Mouse (Mus musculus) left cerebral cortex, postnatal 25 days (tissue): ENCODE measurements around the gene Alox12b. TPM values are rescaled to one million over a fixed set of nuclear protein-coding genes. Genes with fewer than 3 reads are reported as not detected.

Experiments
- DNase-seq, 2 experiments: peaks; one replicate each; pipeline ENCODE4 v3.0.0; 2022; ENCODE audit warnings: low spot score in 2 of 2, mixed read lengths in 1 of 2
- intact Hi-C: fragments of 180-260 bp; cut with DNase I; formaldehyde crosslinking; loops from one replicate; pipeline ENCODE4 v1.15.1; 2025
- total RNA-seq, 2 experiments: library from RNA; stranded (reverse); gene quantifications; 2 replicates each; pipeline ENCODE4 v1.2.3; 2021

Gene Alox12b
- total RNA-seq, 2 experiments from 2014 or later: 3.1 to 6.6 TPM

GRCm38 (mm10) chr11:69218661-69219060, 61.9 kb downstream of the Alox12b start:
- intact Hi-C loops: no loop called here
- no peak for DNase-seq

Other genes starting within 250 kb of the Alox12b start
- 1 to 10 TPM in 1 of 2 experiments, not detected in 1; 1.7 TPM for gene Odf4, start 229.9 kb upstream of the Alox12b start, total RNA-seq
- 10 to 100 TPM; 20.7 to 20.9 TPM for gene Arhgef15, start 199.5 kb upstream of the Alox12b start, total RNA-seq
- 1 to 10 TPM; 5.4 to 5.9 TPM for gene Slc25a35, start 188.9 kb upstream of the Alox12b start, total RNA-seq
- gene Rangrf, start 181.8 kb upstream of the Alox12b start, total RNA-seq: 10 to 100 TPM; 14.1 to 16.7 TPM
- 10 to 100 TPM; 17.3 to 18.9 TPM for gene Pfas, start 148.5 kb upstream of the Alox12b start, total RNA-seq
- 10 to 100 TPM; 35.1 to 35.8 TPM for gene Ctc1, start 141.1 kb upstream of the Alox12b start, total RNA-seq
- gene Aurkb, start 111.3 kb upstream of the Alox12b start, total RNA-seq: under 1 TPM; 0.73 to 0.99 TPM
- gene Borcs6, start 97.3 kb upstream of the Alox12b start, total RNA-seq: 10 to 100 TPM; 29.1 to 29.5 TPM
- gene Tmem107, start 86.2 kb upstream of the Alox12b start, total RNA-seq: 10 to 100 TPM; 16.9 to 18.2 TPM
- gene Vamp2, start 68.5 kb upstream of the Alox12b start, total RNA-seq: 1,000 to 10,000 TPM; 1,099 to 1,151 TPM
- gene Per1, start 61.8 kb upstream of the Alox12b start, total RNA-seq: 100 to 1,000 TPM in 1 of 2 experiments, 10 to 100 TPM in 1; 98.9 to 108 TPM
- gene Hes7, start 36.6 kb upstream of the Alox12b start, total RNA-seq: under 1 TPM; 0.39 to 0.48 TPM
- gene 9130213A22Rik, start 34.4 kb upstream of the Alox12b start, total RNA-seq: 1 to 10 TPM in 1 of 2 experiments, under 1 TPM in 1; 0.44 to 1.1 TPM
- 1 to 10 TPM; 3.1 to 6.4 TPM for gene Aloxe3, start 31.1 kb upstream of the Alox12b start, total RNA-seq
- 1 to 10 TPM; 3.6 to 5.1 TPM for gene Alox8, start 40.9 kb downstream of the Alox12b start, total RNA-seq
- under 1 TPM; 0.80 to 0.94 TPM for gene Gucy2e, start 80.0 kb downstream of the Alox12b start, total RNA-seq
- 10 to 100 TPM; 14.2 to 18.3 TPM for gene Cntrob, start 166.8 kb downstream of the Alox12b start, total RNA-seq
- gene Trappc1, start 167.0 kb downstream of the Alox12b start, total RNA-seq: 10 to 100 TPM; 59.0 to 60.5 TPM
- gene Kcnab3, start 169.3 kb downstream of the Alox12b start, total RNA-seq: 10 to 100 TPM; 67.1 to 68.0 TPM
- 100 to 1,000 TPM; 141 to 143 TPM for gene Rnf227, start 183.5 kb downstream of the Alox12b start, total RNA-seq
- gene Chd3, start 212.4 kb downstream of the Alox12b start, total RNA-seq: 100 to 1,000 TPM; 449 to 474 TPM
- 100 to 1,000 TPM; 105 to 109 TPM for gene Naa38, start 238.5 kb downstream of the Alox12b start, total RNA-seq
- 10 to 100 TPM; 35.9 to 41.3 TPM for gene Cyb5d1, start 238.6 kb downstream of the Alox12b start, total RNA-seq
- 1 to 10 TPM; 3.6 to 3.8 TPM for gene Tmem88, start 241.2 kb downstream of the Alox12b start, total RNA-seq